In genomic region chr9:7554382-7554781, GRCm38 (mm10) we compare ENCODE assay signal across 10 mouse cellular contexts. TPM values are rescaled to one million over a fixed set of nuclear protein-coding genes. Genes with fewer than 3 reads are reported as not detected.
A peak's percentile ranks its signal among the peaks of the same experiment; 100 is the strongest.
DNase-seq lines count a peak whose midpoint lies in the region; ATAC-seq and TF ChIP-seq lines count a peak whose summit lies in the region.
"Had no signal": no experiment of that assay in that cellular context is flagged by ENCODE, and none has a peak within 500 bp of the region (broad histone marks: within the 10 kb centered on the region; RNA-seq: fewer than 3 reads in every experiment).

No protein-coding gene starts in this region.

- no peak for TF ChIP-seq POLR2A in spleen, adult 2 months (IDR thresholded peaks at IDR 0.05; ENCODE audit: low read depth, low read length)

- peak; percentile 52 for ATAC-seq in common myeloid progenitor, adult 5-6 weeks (replicated peaks; ENCODE audit: low read depth, poor library complexity, severe bottlenecking)
- ATAC-seq in megakaryocyte, adult 5-6 weeks (ENCODE audit: poor library complexity, severe bottlenecking), result peak; percentile 45

- DNase-seq in gastrocnemius, postnatal 10 days, result peak; percentile 19
- DNase-seq in gastrocnemius, postnatal 14 days, result no peak
- DNase-seq in spleen, adult 2 months (ENCODE audit: low read depth in 1 of 2, low spot score in 2 of 2), result peak in 1 of 2 experiments; percentile 18
- no peak for DNase-seq in spleen, postnatal 4 days (ENCODE audit: low spot score in 2 of 2)
- DNase-seq in natural killer cell, adult 2 months (ENCODE audit: low spot score in 2 of 2), result no peak
- DNase-seq in midbrain, embryonic 10.5 days (ENCODE audit: low spot score), result no peak

- 0 out of 2 replicates have a peak, but pooled peaks cover 3% of the 10 kb centered on the region for H3K4me1 ChIP-seq in spleen, adult 2 months (ENCODE audit: control insufficient read depth, insufficient read depth, insufficient read length)
- H3K4me1 ChIP-seq in midbrain, embryonic 10.5 days, result no peaks in the 10 kb centered on the region
- H3K4me1 ChIP-seq: heart, embryonic 15.5 days had no signal

- H3K36me3 ChIP-seq in spleen, adult 2 months (ENCODE audit: control insufficient read depth, insufficient read depth, low read length), result no peaks in the 10 kb centered on the region
- H3K36me3 ChIP-seq in midbrain, embryonic 10.5 days, result no peaks in the 10 kb centered on the region
- H3K36me3 ChIP-seq: heart, embryonic 15.5 days had no signal

- intact Hi-C loops in gastrocnemius, postnatal 14 days (cut with DNase I; ENCODE audit: low total_unique reads), result loop anchor here (5.0 kb wide), 1 partner anchor 43 kb away; no protein-coding TSS in a partner anchor

- no peak overlapping the region for H3K4me3 ChIP-seq in spleen, adult 2 months (ENCODE audit: extremely low read depth, insufficient read depth, insufficient read length)
- no peak overlapping the region for H3K4me3 ChIP-seq in midbrain, embryonic 10.5 days
- H3K4me3 ChIP-seq: heart, embryonic 15.5 days; megakaryocyte, embryonic 14.5 days had no signal

- no peak overlapping the region for H3K27ac ChIP-seq in spleen, adult 2 months (ENCODE audit: insufficient read depth, low read length)
- H3K27ac ChIP-seq in midbrain, embryonic 10.5 days (replicated peaks), result no peak overlapping the region
- H3K27ac ChIP-seq: heart, embryonic 15.5 days had no signal

- TF ChIP-seq CTCF in spleen, adult 2 months (IDR thresholded peaks at IDR 0.05; ENCODE audit: extremely low read depth, insufficient read depth, insufficient read length, insufficient replicate concordance), result peak; percentile 2; the same call in 1 of the 2 replicates

- no peaks in the 10 kb centered on the region for H3K27me3 ChIP-seq in spleen, adult 2 months (ENCODE audit: control insufficient read depth, insufficient read depth, low read length)
- H3K27me3 ChIP-seq in midbrain, embryonic 10.5 days (ENCODE audit: low read depth, poor library complexity, severe bottlenecking), result no peaks in the 10 kb centered on the region
- H3K27me3 ChIP-seq: heart, embryonic 15.5 days; megakaryocyte, embryonic 14.5 days had no signal

- 27% methylated on average over 3 of the region's 3 CpGs for whole genome bisulfite sequencing in spleen, adult 2 months
- WGBS in midbrain, embryonic 10.5 days, result 57% methylated on average over 3 of the region's 3 CpGs

- H3K9me3 ChIP-seq in midbrain, embryonic 10.5 days (replicated peaks), result no peaks in the 10 kb centered on the region
- H3K9me3 ChIP-seq: heart, embryonic 15.5 days; megakaryocyte, embryonic 14.5 days had no signal

RNA-seq across cellular contexts. Expression of gene Mmp8, which starts 3.9 kb away (rescaled TPM):
- total RNA-seq in gastrocnemius, postnatal 10 days (2021), result under 1 TPM in 1 of 2 experiments, not detected in 1; 0.61 TPM
- not detected for total RNA-seq in gastrocnemius, postnatal 14 days (2021)
- 1.1 and 1.4 TPM in 2 replicates for polyA plus RNA-seq in spleen, adult 2 months (2012; rRNA removed)
- 2.6 and 3.6 TPM in 2 replicates for total RNA-seq in common myeloid progenitor, adult 5-6 weeks (2017)
- total RNA-seq in megakaryocyte, adult 5-6 weeks (2015), result 404 and 435 TPM in 2 replicates
- total RNA-seq in megakaryocyte, adult 5-6 weeks (2017), result 512 and 543 TPM in 2 replicates
- not detected in 2 replicates for polyA plus RNA-seq in midbrain, embryonic 10.5 days (2016; fragmentation: Nextera tagmentation; extraction: Ambion mirVana)

RNA-seq across cellular contexts. Expression of gene Mmp27, which starts 16.8 kb away (rescaled TPM):
- under 1 TPM in 1 of 2 experiments, not detected in 1; 0.16 TPM for total RNA-seq in gastrocnemius, postnatal 10 days (2021)
- under 1 TPM; 0.18 to 0.23 TPM for total RNA-seq in gastrocnemius, postnatal 14 days (2021)
- polyA plus RNA-seq in spleen, adult 2 months (2012; rRNA removed), result 0.21 TPM in 1 of 2 replicates, not detected in the other
- 0.18 TPM in 1 of 2 replicates, not detected in the other for total RNA-seq in common myeloid progenitor, adult 5-6 weeks (2017)
- 0.13 and 0.21 TPM in 2 replicates for total RNA-seq in megakaryocyte, adult 5-6 weeks (2015)
- total RNA-seq in megakaryocyte, adult 5-6 weeks (2017), result 0.45 and 0.66 TPM in 2 replicates
- polyA plus RNA-seq in midbrain, embryonic 10.5 days (2016; fragmentation: Nextera tagmentation; extraction: Ambion mirVana), result not detected in 2 replicates
- polyA plus RNA-seq: heart, embryonic 15.5 days had no signal

RNA-seq across cellular contexts. Expression of gene Mmp10, which starts 52.2 kb away (rescaled TPM):
- not detected for total RNA-seq in gastrocnemius, postnatal 10 days (2021)
- not detected for total RNA-seq in gastrocnemius, postnatal 14 days (2021)
- polyA plus RNA-seq in spleen, adult 2 months (2012; rRNA removed), result not detected in 2 replicates
- total RNA-seq in common myeloid progenitor, adult 5-6 weeks (2017), result not detected in 2 replicates
- not detected in 2 replicates for total RNA-seq in megakaryocyte, adult 5-6 weeks (2015)
- total RNA-seq in megakaryocyte, adult 5-6 weeks (2017), result not detected in 2 replicates
- polyA plus RNA-seq in midbrain, embryonic 10.5 days (2016; fragmentation: Nextera tagmentation; extraction: Ambion mirVana), result not detected in 2 replicates
- polyA plus RNA-seq: heart, embryonic 15.5 days had no signal

Comparison
In these comparisons a context has a peak if more than half of its experiments do, and no peak if none do; other contexts are left out.
1. RNA of gene Mmp8, which starts 3.9 kb away (total RNA-seq): 404 to 543 TPM in megakaryocyte, adult 5-6 weeks; 2.6 to 3.6 TPM in common myeloid progenitor, adult 5-6 weeks, 0.61 TPM in gastrocnemius, postnatal 10 days and not detected in gastrocnemius, postnatal 14 days; every median in the first group is over 10 times any median in the second.